Mouse (Mus musculus) cerebellum, adult (tissue): Measurements from ENCODE around the gene Zfp459.
"Not testable (repeated sequence)": the region's sequence is repeated elsewhere in the genome, so short reads cannot be mapped to it uniquely, and the experiment has no call there.

Experiments
- ATAC-seq: cut with Nextera tagmentation; 2 replicates; pipeline ENCODE4 v1.9.2; 2017; ENCODE audit warnings: mild to moderate bottlenecking, moderate library complexity, mixed read lengths; ENCODE audit not compliant: insufficient number of reproducible peaks, low FRiP score, low TSS enrichment

Zfp459 gene

GRCm38 (mm10) chr13:67421207-67421857, at the start of gene Zfp459:
Gene Zfp459 (minus strand): TSS chr13:67421418.
- peak; percentile 66; the same call in 1 of the 2 replicates for ATAC-seq

- no peak for ATAC-seq
Observed at GRCm38 (mm10) chr13:67469274-67469673, 48.1 kb upstream of the Zfp459 start.

GRCm38 (mm10) chr13:67463506-67464185, 42.4 kb upstream of the Zfp459 start:
- not testable (repeated sequence) for ATAC-seq

- no peak for ATAC-seq
Observed at GRCm38 (mm10) chr13:67452021-67452309, 30.7 kb upstream of the Zfp459 start.

- peak; percentile 97 for ATAC-seq
Observed at GRCm38 (mm10) chr13:67451172-67452020, 30.2 kb upstream of the Zfp459 start, which contains the start of gene Zfp874a. Gene Zfp874a (minus strand): TSS chr13:67451624.

GRCm38 (mm10) chr13:67437095-67437494, 15.9 kb upstream of the Zfp459 start:
- not testable (repeated sequence) for ATAC-seq

GRCm38 (mm10) chr13:67428116-67428515, 6.9 kb upstream of the Zfp459 start:
- ATAC-seq = no peak

- not testable (repeated sequence) for ATAC-seq
Observed at GRCm38 (mm10) chr13:67425699-67426098, 4.5 kb upstream of the Zfp459 start.

GRCm38 (mm10) chr13:67422532-67422931, 1.3 kb upstream of the Zfp459 start:
- not testable (repeated sequence) for ATAC-seq

- ATAC-seq = no peak; the same call in 1 of the 2 replicates
Observed at GRCm38 (mm10) chr13:67420558-67421206, 536 bp downstream of the Zfp459 start.

- ATAC-seq = no peak
Observed at GRCm38 (mm10) chr13:67416811-67417210, 4.4 kb downstream of the Zfp459 start.

GRCm38 (mm10) chr13:67415759-67416158, 5.5 kb downstream of the Zfp459 start:
- ATAC-seq = no peak

GRCm38 (mm10) chr13:67413634-67414033, 7.6 kb downstream of the Zfp459 start:
- not testable (repeated sequence) for ATAC-seq

- peak; percentile 96 for ATAC-seq
Observed at GRCm38 (mm10) chr13:67399183-67399903, 21.9 kb downstream of the Zfp459 start, which contains the start of gene Zfp429. Gene Zfp429 (minus strand): TSS chr13:67399819.

- not testable (repeated sequence) for ATAC-seq
Observed at GRCm38 (mm10) chr13:67376255-67376654, 45.0 kb downstream of the Zfp459 start.

- peak; percentile 79 for ATAC-seq
Observed at GRCm38 (mm10) chr13:67375050-67375911, 45.9 kb downstream of the Zfp459 start, which contains the start of the genes Gm28041 and Zfp456. Gene Gm28041 (minus strand): TSS chr13:67375733. Gene Zfp456 (minus strand): TSS chr13:67375810.

GRCm38 (mm10) chr13:67360131-67360744, 61.0 kb downstream of the Zfp459 start, which contains the start of the genes Gm28044 and Zfp953:
Gene Gm28044 (minus strand): TSS chr13:67360536.
Gene Zfp953 (minus strand): TSS chr13:67360605.
- ATAC-seq = peak; percentile 90
